Mouse (Mus musculus): ENCODE results near the gene Hyal2.
"Not testable (repeated sequence)": the region's sequence is repeated elsewhere in the genome, so short reads cannot be mapped to it uniquely, and the experiment has no call there.

Hyal2 gene

GRCm38 (mm10) chr9:107568331-107569261 lies 851 bp downstream of the Hyal2 start:
- DNase-seq (ENCODE audit: extremely low read depth, low read depth): no peak

GRCm38 (mm10) chr9:107569270-107569669 lies 1.5 kb downstream of the Hyal2 start:
- no peak for DNase-seq (ENCODE audit: extremely low read depth, low read depth)

- no peak for DNase-seq (ENCODE audit: extremely low read depth, low read depth)
Observed at GRCm38 (mm10) chr9:107570016-107570415, 2.3 kb downstream of the Hyal2 start.

GRCm38 (mm10) chr9:107570845-107571244 lies 3.1 kb downstream of the Hyal2 start:
- no peak for DNase-seq (ENCODE audit: extremely low read depth, low read depth)

GRCm38 (mm10) chr9:107571534-107572326 lies 4.0 kb downstream of the Hyal2 start:
- no peak for DNase-seq (ENCODE audit: extremely low read depth, low read depth)

- DNase-seq (ENCODE audit: extremely low read depth, low read depth): no peak
Observed at GRCm38 (mm10) chr9:107572327-107572662, 4.5 kb downstream of the Hyal2 start.

GRCm38 (mm10) chr9:107573774-107574173 lies 6.0 kb downstream of the Hyal2 start:
- DNase-seq (ENCODE audit: extremely low read depth, low read depth): not testable (repeated sequence)

- DNase-seq (ENCODE audit: extremely low read depth, low read depth): no peak
Observed at GRCm38 (mm10) chr9:107575579-107576356, 8.0 kb downstream of the Hyal2 start.

GRCm38 (mm10) chr9:107576357-107577107 lies 8.8 kb downstream of the Hyal2 start, which contains the start of gene Hyal1:
TSS of gene Hyal1 (plus strand) at chr9:107576927.
- no peak for DNase-seq (ENCODE audit: extremely low read depth, low read depth)

- DNase-seq (ENCODE audit: extremely low read depth, low read depth): no peak
Observed at GRCm38 (mm10) chr9:107577871-107578270, 10.1 kb downstream of the Hyal2 start.

- DNase-seq (ENCODE audit: extremely low read depth, low read depth): no peak
Observed at GRCm38 (mm10) chr9:107578587-107578986, 10.8 kb downstream of the Hyal2 start, which contains the start of gene Naa80. TSS of gene Naa80 (plus strand) at chr9:107578887.

- DNase-seq (ENCODE audit: extremely low read depth, low read depth): no peak
Observed at GRCm38 (mm10) chr9:107579023-107579900, 11.5 kb downstream of the Hyal2 start.

- DNase-seq (ENCODE audit: extremely low read depth, low read depth): peak; percentile 93
Observed at GRCm38 (mm10) chr9:107580501-107581317, 13.0 kb downstream of the Hyal2 start, which contains the start of gene Hyal3. TSS of gene Hyal3 (plus strand) at chr9:107580818.

GRCm38 (mm10) chr9:107581584-107581983 lies 13.8 kb downstream of the Hyal2 start:
- no peak for DNase-seq (ENCODE audit: extremely low read depth, low read depth)

- DNase-seq (ENCODE audit: extremely low read depth, low read depth): no peak
Observed at GRCm38 (mm10) chr9:107582509-107583062, 14.8 kb downstream of the Hyal2 start.

GRCm38 (mm10) chr9:107583174-107583573 lies 15.4 kb downstream of the Hyal2 start:
- DNase-seq (ENCODE audit: extremely low read depth, low read depth): no peak

GRCm38 (mm10) chr9:107586504-107586903 lies 18.8 kb downstream of the Hyal2 start:
- no peak for DNase-seq (ENCODE audit: extremely low read depth, low read depth)
